Mouse (Mus musculus) fat pad, adult 2 months (tissue): ENCODE measurements around the gene Clmp.
"Not testable (repeated sequence)": the region's sequence is repeated elsewhere in the genome, so short reads cannot be mapped to it uniquely, and the experiment has no call there.

Experiments
- DNase-seq: peaks from one replicate; pipeline ENCODE4 v3.0.0-alpha.2; 2011; ENCODE audit warnings: low read depth, low spot score; ENCODE audit errors: extremely low read depth

Clmp gene

GRCm38 (mm10) chr9:40799837-40800501 lies 114.2 kb downstream of the Clmp start:
- DNase-seq: no peak

- peak; percentile 80 for DNase-seq
Measured at GRCm38 (mm10) chr9:40800675-40801612, 115.2 kb downstream of the Clmp start, which contains the start of gene Hspa8. Hspa8 (plus strand) TSS chr9:40800984.

GRCm38 (mm10) chr9:40801614-40802532 lies 116.1 kb downstream of the Clmp start:
- not testable (repeated sequence) for DNase-seq

- not testable (repeated sequence) for DNase-seq
Measured at GRCm38 (mm10) chr9:40802533-40802875, 116.7 kb downstream of the Clmp start.

GRCm38 (mm10) chr9:40804576-40804975 lies 118.8 kb downstream of the Clmp start:
- DNase-seq: not testable (repeated sequence)

GRCm38 (mm10) chr9:40805263-40805662 lies 119.5 kb downstream of the Clmp start:
- peak; percentile 67 for DNase-seq

GRCm38 (mm10) chr9:40806440-40807288 lies 120.9 kb downstream of the Clmp start:
- no peak for DNase-seq

GRCm38 (mm10) chr9:40807289-40807920 lies 121.6 kb downstream of the Clmp start:
- DNase-seq: no peak

- no peak for DNase-seq
Measured at GRCm38 (mm10) chr9:40808061-40808906, 122.5 kb downstream of the Clmp start.

- DNase-seq: no peak
Measured at GRCm38 (mm10) chr9:40808907-40809280, 123.1 kb downstream of the Clmp start.

GRCm38 (mm10) chr9:40811860-40812259 lies 126.1 kb downstream of the Clmp start:
- no peak for DNase-seq

- DNase-seq: no peak
Measured at GRCm38 (mm10) chr9:40814060-40814459, 128.3 kb downstream of the Clmp start.

GRCm38 (mm10) chr9:40817325-40818028 lies 131.7 kb downstream of the Clmp start:
- no peak for DNase-seq

- DNase-seq: no peak
Measured at GRCm38 (mm10) chr9:40825601-40826000, 139.8 kb downstream of the Clmp start.

GRCm38 (mm10) chr9:40827366-40827765 lies 141.6 kb downstream of the Clmp start:
- DNase-seq: no peak

GRCm38 (mm10) chr9:40834569-40834968 lies 148.8 kb downstream of the Clmp start:
- DNase-seq: no peak
